Mouse (Mus musculus): ENCODE measurements around the gene Ccdc40.
A peak's percentile ranks its signal among the peaks of the same experiment; 100 is the strongest.
"Not testable (repeated sequence)": the region's sequence is repeated elsewhere in the genome, so short reads cannot be mapped to it uniquely, and the experiment has no call there.

Gene Ccdc40

DNA sequence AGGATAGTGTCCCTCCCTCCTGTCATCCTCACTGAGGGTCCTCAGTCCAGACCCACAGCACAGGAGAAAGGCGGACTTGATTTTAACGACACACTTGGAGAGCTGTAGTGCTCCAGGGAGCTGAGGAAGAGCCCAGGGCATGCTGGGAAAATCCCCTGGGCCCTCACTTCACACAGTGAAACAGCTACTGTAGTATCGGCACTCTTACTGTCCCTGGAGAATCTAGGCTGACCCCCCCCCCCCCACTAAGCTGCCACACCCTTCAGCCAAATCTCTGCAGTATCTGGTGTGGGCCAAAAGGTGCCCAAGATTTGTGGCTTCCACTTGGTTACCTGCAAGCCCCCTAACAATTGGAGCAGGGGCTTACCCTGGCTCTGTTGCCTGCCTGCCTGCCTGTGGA, 8.6 kb downstream of the Ccdc40 start:
- no peak for DNase-seq (ENCODE audit: low spot score)

DNA sequence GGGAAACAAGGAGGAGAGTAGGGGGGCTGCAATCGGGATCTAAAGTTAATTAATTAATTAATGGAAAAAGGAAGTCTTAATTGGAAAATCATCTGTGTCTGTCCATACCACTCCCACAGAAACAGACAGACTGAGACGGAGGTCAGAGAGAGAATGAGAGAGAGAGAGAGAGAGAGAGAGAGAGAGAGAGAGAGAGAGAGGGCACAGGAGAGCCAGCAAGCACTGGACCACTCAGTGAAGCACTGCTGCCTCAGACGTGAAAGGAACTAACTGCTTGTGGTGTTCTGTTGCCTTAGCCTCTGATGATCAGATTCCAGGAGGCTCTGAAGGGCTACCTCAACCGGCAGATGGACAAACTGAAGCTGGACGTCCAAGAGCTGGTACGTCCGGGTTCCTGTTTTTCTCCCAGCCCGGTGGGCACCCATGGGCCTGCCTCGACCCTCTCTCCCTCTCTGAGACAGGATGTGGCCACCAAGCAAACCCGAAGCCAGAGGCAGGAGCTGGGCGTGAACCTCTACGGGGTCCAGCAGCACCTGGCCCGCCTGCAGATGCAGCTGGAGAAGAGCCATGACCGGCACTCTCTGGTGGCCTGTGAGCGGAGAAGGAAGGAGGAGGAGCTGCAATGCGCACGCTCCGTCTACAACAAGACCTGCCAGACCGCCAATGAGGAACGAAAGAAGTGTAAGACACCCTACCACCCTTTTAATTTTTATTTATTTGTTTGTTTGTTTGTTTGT, 9.4 kb downstream of the Ccdc40 start:
- no peak for DNase-seq (ENCODE audit: low spot score)

DNA sequence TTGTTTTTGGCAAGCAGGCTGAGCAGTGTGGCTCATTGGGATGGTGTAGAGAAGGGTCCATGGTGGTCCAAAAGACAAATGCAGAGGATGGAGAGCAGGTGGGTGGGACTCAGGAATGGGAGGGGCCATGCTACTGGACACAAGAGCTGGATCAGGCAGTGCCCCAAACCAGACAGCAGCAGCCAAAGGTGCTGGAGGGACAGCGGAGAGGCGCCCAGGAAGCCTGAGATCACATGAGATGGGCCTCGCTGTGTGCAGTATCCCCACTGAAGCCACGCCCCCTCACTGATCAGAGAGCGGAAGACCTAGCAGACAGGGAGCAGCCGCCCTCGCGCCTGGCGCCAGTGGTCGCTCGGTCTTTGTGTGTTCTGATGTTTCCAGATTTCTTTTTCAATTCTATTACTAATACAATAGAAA, 9.9 kb downstream of the Ccdc40 start:
- DNase-seq (ENCODE audit: low spot score) = no peak

DNA sequence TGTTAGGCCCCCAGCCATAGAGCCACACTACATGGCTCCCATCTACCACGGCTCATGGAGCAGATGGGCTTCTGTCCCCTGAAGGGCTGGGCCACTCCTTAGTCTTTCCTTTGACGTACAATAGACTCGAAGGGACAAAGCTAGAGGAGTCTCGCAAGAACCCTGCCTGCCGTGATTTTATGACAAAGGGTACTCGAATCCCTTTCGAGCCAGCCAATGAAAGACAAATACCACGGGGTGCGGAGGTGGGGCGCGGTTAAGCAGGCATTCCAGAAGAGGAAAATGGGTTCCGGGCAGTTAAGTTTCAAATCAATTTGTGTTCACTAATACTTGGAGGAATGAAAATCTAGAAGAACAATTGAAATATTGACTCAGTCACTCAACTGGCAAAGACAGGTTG, 11.1 kb downstream of the Ccdc40 start:
- no peak for DNase-seq (ENCODE audit: low spot score)

DNA sequence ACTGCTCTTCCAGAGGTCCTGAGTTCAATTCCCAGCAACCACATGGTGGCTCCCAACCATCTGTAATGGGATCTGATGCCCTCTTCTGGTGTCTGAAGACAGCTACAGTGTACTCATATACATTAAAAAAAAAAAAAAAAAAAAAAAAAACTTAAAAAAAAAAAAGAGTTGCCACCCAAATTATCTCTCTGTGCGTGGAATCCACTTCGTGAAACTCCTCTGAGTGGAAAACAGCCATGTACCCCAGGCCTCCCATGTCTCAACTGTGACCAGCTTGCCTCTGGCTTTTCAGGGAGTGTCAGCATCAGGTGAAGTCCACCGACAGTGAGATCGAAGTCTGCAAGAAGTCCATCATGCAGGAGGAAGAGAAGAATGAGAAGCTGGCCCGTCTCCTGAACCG, 17.2 kb downstream of the Ccdc40 start:
- not testable (repeated sequence) for DNase-seq (ENCODE audit: low spot score)

DNA sequence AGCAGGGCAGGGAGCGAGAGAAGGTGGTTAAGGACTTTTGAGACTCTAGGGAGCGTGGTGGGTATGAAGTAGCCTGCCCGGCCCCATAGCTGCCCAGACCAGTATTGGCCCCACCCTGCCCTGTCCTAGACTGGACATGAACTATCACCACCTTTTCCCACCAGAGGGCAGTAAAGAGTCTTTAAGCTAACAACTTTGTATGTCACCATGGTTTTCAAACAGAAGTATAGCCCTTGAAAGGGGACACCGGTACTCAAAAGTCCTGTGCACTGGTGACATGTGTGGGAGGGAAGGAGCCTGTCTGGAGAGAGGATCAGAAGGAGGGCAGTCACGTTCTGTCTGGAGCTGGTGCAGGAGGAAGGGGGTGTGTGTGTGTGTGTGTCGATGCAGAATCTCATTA, 20.6 kb downstream of the Ccdc40 start:
- peak; percentile 89 for DNase-seq (ENCODE audit: low spot score)

DNA sequence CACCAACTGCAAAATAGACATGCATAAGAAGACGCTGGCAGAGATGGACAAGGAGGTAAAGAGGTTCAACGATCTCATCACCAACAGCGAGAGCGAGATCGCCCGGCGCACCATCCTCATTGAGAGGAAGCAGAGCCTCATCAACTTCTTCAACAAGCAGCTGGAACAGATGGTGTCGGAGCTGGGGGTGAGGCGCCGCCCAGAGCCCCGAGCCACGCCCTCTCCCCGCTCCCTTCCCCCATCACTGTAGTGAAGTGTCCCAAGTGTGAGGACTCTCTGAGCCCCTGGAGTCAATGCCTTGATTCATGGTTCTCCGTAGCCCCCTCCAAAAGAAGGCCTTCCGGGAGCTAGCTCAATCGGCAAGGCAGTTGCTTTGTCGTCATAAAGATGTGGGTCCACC, 22.6 kb downstream of the Ccdc40 start:
- no peak for DNase-seq (ENCODE audit: low spot score)

DNA sequence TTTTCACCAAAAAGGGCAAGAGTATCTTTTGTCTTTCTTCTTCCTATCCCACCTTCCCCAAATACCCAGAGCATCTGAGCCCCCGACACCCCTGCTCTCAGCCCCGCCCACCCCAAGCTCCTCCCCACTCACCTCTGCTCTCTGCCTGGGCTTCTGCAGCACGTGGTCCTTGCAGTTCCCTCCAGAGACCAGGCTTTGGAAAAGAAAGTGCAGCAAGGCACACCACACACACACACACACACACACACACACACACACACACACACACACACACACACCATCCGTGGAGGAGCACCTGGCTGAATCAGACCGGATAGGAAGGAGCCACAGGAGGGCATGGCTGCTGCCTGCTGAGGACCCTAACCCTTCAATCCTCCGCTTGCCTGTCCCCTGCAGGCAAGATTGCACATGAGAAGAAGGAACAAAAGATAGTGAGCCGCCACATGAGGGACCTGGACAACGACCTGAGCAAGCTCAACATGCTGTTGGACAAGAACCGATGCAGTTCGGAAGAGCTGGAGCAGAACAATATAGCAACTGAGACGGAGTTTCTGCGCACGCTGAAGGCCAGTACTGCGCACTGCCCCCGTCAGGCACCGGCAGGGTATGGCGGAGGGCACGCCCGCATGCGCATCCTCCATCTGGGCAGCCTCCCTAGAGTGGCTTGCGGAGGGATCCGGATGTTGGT, 24.6 kb downstream of the Ccdc40 start:
- no peak for DNase-seq (ENCODE audit: low spot score)

DNA sequence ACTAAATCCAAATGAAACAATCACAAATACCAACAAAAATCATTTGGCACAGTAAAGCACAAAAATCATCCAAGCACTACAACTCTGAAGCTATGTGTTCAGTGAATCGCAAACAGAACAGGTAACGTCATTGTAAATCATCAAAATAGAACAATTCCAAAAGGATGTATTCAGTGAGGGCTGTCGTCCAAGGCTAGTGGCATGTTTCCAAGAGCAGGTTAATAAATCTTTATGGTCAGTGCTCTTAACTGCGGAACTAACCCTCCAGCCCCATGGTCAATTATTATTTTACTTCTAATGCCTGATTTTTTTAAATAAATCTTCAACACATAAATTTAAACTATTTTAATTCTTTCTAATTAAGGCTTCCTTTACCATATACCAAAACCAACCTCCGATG, 28.2 kb downstream of the Ccdc40 start:
- not testable (repeated sequence) for DNase-seq (ENCODE audit: low spot score)

DNA sequence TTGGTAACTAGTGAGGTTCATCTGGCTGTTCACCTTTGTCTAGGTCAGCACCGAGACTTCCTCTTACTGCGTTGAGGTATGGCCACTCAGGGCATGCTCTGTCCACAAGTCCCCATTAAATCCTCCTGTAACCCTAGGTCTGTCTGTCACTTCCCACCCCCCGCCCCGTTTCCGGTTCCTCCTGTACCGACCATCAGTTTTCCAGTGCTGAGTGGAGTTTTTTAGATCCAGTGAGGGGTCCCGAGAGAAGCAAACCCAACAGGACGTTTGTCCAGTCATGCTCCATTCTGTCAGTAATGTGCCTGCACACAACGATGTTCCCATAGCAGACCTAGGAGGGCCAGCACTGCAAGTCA, 29.8 kb downstream of the Ccdc40 start:
- no peak for DNase-seq (ENCODE audit: low spot score)

DNA sequence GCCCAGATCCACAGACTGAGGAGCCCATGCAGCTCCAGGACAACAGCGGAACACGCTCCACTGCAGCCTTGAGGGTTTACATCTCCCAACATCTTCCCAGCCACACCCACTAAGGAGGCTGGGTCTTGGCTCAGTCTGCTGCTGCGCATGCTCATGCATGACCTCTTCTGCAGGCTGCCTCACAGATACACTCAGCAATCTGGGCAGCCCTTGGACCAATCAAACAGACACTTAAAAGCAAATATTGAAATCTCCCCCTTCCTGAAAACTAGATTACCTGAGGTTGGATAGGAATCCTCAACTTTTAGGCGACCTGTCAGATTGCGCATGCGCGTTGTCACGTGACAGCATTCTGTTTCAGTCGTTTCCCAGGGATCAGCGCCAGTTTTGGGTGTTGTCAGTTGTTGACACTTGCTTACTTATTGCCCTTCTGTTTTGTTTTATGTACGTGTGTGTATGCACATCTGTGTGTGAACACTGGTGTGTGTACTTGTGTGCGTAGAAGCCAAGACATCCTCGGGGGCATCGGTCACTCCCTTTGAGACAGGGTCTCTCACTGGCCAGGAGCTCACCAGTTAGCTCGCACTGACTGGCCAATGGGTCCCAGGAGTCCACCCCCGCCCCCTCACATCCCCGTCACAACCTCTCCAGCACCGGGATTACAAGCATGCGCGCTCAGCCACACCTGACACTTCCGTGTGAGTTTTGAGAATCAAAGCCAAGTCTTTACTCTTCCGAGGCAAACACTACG, 30.4 kb downstream of the Ccdc40 start:
- DNase-seq (ENCODE audit: low spot score) = no peak

DNA sequence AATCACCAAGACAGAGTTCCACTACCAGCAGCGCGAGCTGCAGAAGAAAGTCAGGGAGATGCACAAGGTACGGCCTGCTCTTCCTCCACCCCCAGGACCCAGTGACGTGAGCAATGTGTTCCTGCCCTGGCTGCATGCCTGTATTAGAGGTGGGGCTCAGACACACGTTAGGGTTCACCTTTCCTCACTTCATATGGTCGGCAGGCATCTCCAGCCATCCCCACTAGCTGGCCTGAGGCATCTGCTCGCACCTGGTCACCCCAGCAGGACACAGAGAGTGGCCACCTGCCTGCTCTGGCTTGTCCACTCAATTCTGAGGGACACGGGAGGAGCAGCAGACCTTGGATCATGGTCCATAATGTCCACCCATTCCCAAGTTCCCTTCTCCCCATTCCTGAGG, 31.6 kb downstream of the Ccdc40 start:
- DNase-seq (ENCODE audit: low spot score) = no peak

DNA sequence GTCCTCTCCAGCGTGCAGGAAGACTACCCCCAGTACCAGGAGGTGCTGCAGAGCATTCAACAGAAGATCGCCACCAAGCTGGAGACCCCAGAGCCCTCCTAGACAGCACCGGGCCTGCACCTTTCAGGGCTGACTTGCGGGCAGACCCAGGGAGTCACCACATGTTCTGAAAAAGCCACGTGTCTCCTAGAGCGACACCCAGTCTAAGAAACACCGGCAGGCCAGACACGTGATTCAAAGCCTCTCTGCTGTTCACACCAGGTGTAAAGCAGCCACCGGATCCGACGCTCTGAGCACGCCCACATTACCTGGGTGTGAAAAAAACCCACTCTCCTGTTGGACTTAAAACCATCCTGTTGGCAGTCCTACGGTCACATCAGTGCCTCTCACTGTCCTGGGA, 36.0 kb downstream of the Ccdc40 start:
- no peak for DNase-seq (ENCODE audit: low spot score)

DNA sequence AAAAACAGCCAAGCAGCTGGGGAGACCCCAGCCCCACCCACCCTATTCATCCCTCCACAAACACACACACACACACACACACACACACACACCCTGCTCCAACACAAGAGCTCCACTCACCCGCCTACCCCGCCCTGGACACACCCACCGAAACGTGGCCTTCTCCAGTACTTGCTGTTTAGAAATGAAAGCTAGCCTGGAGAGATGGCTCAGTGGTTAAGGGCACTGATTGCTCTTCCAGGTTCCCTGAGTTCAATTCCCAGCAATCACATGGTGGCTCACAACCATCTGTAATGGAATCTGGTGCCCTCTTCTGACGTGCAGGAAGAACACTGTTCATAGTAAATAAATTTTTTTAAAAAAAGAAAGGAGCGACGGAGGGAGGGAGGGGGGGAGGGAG, 37.4 kb downstream of the Ccdc40 start:
- no peak for DNase-seq (ENCODE audit: low spot score)

DNA sequence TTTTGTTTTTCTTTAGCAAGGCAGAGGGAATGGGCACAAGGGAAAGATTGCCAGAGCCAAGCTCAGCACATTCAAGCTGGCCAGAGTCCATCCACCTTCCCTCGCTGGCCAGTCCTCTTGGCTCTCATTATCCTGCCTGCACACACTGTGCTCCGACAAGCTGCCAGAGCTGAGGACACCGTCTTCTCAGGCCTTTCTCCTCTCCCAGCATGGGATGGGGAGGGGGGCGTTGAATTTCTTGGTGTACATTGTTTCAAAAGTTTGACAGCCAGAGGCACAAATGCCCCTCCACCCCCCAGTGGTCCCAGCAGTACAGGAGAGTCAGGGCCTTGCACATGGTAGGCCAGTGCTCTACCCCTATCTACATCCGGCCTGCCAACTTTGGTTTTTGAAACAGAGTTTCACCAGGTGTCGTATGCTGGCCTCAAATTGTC, 38.9 kb downstream of the Ccdc40 start:
- peak; percentile 94 for DNase-seq (ENCODE audit: low spot score)

DNA sequence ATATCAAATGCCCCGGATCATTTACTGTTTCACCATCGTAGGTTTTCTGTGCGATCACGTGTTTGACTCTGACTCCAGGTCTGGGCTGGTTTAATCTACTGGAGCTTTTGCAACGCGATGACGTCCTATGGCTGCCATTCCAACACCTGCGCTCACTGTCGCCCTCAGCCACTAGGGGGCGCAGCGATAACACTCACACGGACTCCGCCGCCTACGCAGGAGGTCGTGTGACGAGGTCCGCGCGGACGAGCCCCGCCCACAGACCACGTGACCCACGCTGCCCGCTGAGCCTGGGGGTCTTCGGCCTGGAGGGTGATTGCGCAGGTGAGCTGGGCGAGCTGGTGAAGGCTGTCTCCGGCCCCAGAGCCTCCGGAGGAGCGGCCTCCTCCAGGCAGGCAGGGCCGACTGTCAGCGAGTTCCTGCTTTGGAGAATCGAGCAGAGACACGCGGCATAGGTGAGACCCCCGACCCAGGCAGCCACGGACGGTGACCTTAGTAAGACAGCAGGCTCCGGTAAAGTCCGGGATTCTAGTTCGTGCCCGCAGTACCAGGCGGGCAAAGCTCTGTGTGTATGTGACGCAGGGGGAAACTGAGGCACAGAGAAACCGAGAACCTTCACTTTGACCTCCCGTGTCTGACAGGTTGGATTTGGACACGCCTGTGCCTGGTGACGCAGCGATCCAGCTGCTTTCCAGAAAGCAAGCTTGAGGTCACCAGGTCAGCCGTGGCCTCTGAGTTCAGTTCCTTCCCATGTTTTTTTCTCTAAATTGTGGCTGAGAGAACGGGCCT, 39.6 kb downstream of the Ccdc40 start, which contains the start of gene Gaa:
Gaa (plus strand) TSS at position 120 of the 789 bp plus-strand sequence.
- DNase-seq (ENCODE audit: low spot score) = peak; percentile 98

DNA sequence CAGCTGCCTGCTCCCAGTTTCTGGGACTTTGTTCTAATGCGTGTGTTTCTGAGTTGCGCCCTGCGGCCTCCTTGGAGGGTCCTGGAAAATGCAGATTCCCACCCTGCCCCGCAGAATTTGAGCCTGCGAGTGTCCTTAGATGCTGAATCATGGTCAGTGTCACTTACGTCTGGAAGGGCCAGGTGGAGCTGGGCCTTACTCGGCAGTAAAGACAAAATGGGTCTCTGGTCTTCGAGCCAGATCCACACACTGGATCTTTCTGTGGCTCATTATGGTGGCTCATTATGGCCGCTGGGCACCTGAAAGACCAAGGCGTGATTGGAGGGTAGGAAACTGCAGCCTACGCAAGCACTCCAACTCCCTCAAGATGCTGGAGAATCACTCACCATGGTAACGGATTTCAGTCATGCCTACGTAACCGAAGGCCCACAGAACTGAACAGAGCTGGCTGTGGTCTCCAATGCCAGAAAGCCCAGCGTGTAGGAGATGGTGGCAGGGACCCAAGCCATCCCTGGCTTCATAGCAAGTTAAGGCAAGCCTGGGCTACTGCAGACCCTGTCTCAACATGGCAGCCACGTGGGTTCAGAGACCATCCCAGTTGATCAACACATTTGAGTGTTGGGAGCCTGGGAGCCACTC, 40.3 kb downstream of the Ccdc40 start:
- no peak for DNase-seq (ENCODE audit: low spot score)

DNA sequence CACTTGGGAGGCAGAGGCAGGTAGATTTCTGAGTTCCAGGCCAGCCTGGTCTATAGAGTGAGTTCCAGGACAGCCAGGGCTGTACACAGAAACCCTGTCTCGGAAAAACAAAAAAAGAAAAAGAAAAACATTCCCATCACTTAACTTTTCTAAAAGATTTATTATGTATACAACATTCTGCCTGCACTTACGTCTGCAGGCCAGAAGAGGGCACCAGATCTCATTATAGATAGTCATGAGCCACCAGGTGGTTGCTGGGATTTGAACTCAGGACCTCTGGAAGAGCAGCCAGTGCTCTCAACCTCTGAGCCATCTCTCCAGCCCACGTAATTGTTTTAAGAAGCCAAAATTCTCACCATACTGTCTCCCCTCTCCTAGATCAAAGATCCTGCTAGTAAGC, 44.1 kb downstream of the Ccdc40 start:
- DNase-seq (ENCODE audit: low spot score) = not testable (repeated sequence)

DNA sequence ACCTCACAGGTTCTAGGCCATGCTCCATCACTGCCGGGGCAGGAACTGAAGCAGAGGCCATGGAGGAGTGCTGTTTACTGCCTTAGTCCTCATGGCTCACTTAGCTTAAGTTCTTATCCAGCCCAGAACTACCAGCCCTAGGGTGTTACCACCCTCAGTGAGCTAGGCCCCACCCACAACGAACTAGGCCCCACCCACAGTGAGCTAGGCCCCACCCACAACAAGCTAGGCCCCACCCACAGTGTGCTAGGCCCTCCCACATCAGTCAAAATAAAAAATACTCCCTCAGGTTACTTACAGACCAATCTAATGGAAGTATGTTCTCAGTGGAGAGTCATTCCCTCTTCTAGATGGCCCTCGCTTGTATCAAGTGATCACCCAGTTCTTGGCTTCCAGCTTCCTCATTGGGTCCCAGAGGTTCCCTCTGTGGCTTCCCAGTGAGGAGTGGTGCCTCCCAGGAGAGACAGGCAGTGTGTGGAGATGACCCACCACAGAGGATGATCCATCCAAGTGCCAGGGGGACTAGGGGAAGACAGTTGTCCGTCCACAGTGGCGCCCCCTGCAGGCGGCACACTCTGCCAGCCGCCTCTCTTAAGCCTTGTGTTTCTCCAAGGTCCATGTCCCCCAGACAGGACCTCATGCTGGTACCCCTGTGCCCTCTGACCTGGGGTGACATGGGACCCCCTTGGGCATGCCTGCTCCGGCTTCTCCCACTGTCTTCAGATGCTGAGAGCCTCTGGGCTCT, 45.0 kb downstream of the Ccdc40 start:
- no peak for DNase-seq (ENCODE audit: low spot score)

DNA sequence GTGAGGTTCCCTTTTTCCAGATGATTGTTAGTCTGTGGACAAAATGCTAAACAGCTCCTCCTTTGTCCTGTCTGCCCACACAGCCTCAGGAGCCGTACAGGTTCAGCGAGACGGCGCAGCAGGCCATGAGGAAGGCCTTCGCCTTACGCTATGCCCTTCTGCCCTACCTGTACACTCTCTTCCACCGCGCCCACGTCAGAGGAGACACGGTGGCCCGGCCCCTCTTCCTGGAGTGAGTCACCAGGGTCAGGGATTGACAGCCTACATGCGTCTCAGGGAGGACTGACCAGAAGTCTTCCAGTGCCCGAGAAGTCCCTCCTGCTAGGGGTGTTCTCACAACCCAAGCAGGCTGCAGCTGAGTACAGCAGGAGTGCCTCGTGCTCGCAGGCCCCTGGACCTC, 52.7 kb downstream of the Ccdc40 start:
- no peak for DNase-seq (ENCODE audit: low spot score)

Measured in adipocyte (in vitro differentiated cells).